Mouse (Mus musculus) forebrain, embryonic 11.5 days (tissue): ENCODE measurements at regions not wholly inside any gene's neighbourhood (a gene's known extent, or its start where the extent isn't known, plus 50 kb on each side); places are given as distances from the start of the nearest gene placed in this dataset.

ENCODE experiments used
- ATAC-seq: fragments of 200-750 bp; cut with Nextera tagmentation; replicated peaks from 2 replicates; pipeline ENCODE4 v1.8.0; 2017; ENCODE audit warnings: moderate TSS enrichment; ENCODE audit not compliant: low FRiP score
- DNase-seq: peaks from one replicate; pipeline ENCODE4 v3.0.0-alpha.2; 2017; ENCODE audit warnings: low spot score
- H3K27ac ChIP-seq: fragments of 300-500 bp; sonication (generic); 2 replicates; pipeline ENCODE4 v1.5.1; 2014; ENCODE audit warnings: low read depth, low read length
- H3K27me3 ChIP-seq: fragments of 300-500 bp; sonication (generic); 2 replicates; pipeline ENCODE4 v1.6.1; 2014; ENCODE audit warnings: mild to moderate bottlenecking, low read length, mixed read lengths; ENCODE audit not compliant: control insufficient read depth, insufficient read depth
- H3K36me3 ChIP-seq: fragments of 300-500 bp; sonication (generic); 2 replicates; pipeline ENCODE4 v1.6.1; 2014; ENCODE audit warnings: mild to moderate bottlenecking, low read length, moderate library complexity, mixed read lengths; ENCODE audit not compliant: control insufficient read depth, insufficient read depth
- H3K4me1 ChIP-seq: fragments of 300-500 bp; sonication (generic); replicated peaks from 2 replicates; pipeline ENCODE4 v1.6.1; 2014; ENCODE audit warnings: low read length, mixed read lengths; ENCODE audit not compliant: control insufficient read depth, insufficient read depth
- H3K4me2 ChIP-seq: fragments of 300-500 bp; sonication (generic); 2 replicates; pipeline ENCODE4 v1.6.1; 2014; ENCODE audit warnings: low read depth, mild to moderate bottlenecking, low read length, moderate library complexity, mixed read lengths; ENCODE audit not compliant: severe bottlenecking
- H3K4me3 ChIP-seq: fragments of 300-500 bp; sonication (generic); 2 replicates; pipeline ENCODE4 v1.5.1; 2014; ENCODE audit warnings: low read depth, low read length
- H3K9ac ChIP-seq: fragments of 300-500 bp; sonication (generic); 2 replicates; pipeline ENCODE4 v1.6.1; 2014; ENCODE audit warnings: low read length
- H3K9me3 ChIP-seq: fragments of 300-500 bp; sonication (generic); 2 replicates; pipeline ENCODE4 v1.6.1; 2016; ENCODE audit warnings: low read length, mixed read lengths; ENCODE audit not compliant: control insufficient read depth
- WGBS: fragments of 180-500 bp; shearing (Covaris S2); extraction: QIAGEN DNeasy Blood & Tissue Kit; methylation state at CpG from one replicate; pipeline ENCODE4 v1.1.7; 2014; 5-methylcytosine and 5-hydroxymethylcytosine counted together

DNA sequence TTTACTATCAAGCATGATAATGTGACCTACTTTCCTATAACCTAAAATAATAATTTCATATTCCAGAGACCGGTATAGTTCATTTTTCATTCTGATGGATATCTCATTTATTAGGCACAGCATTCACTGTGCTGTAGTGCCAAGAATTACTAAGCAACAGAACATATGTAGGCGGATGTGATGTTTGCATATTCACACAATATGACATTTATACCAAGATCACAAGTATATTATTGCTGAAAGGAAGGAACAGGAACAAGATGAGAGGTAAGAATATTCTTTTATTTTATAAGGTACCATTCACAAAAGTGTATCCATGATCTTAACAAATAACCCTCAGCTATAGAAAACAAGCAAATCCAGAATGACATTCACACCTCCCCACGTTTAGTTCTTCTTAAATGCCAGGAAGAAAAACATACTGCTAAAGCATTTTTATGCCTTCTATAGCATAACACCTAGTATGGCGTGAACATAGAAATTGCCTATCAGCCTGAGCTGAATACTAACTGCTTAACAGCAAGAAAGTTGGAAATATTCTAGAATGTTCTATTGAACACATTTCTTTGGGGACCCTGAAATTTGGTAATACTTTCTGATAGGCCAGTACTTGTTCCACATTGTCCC, 1062.8 kb upstream of the Acvr2a start:
- Histone ChIP-seq H3K27me3 (no peaks in the 10 kb centered on the region), H3K27ac (no peak overlapping the region), H3K36me3 (no peaks in the 10 kb centered on the region), H3K4me1 (no peaks in the 10 kb centered on the region), H3K9me3 (no peaks in the 10 kb centered on the region), H3K4me2 (no peak overlapping the region), H3K9ac (no peak overlapping the region), H3K4me3 (no peak overlapping the region)
- ATAC-seq (no peak), DNase-seq (no peak)
- 79% methylated on average over 4 of the region's 4 CpGs for WGBS

DNA sequence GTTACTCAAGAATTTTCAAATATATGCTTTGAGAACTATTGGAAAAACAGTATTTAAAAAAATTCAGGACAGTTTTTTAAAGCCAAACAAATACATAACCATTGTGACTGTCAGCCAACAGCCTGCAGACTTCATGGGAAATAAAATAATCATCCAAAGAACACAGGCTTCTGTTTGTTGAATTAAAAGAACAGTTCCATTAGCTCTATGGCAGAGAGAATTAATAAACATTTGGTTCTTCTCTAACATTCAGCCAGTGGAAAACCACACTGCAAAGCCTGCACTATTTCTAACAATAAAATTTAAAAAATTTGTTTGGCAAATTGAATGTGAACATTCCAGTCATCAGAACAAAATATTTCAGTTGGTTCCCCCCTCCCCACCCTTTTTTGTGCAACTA, 1058.2 kb upstream of the Acvr2a start:
- DNase-seq = no peak
- H3K27me3 ChIP-seq = no peaks in the 10 kb centered on the region
- H3K27ac ChIP-seq = no peak overlapping the region
- H3K4me3 ChIP-seq = no peak overlapping the region
- H3K36me3 ChIP-seq = no peaks in the 10 kb centered on the region
- H3K4me2 ChIP-seq = no peak overlapping the region
- no peak overlapping the region for H3K9ac ChIP-seq
- ATAC-seq = no peak
- no peaks in the 10 kb centered on the region for H3K9me3 ChIP-seq
- no peaks in the 10 kb centered on the region for H3K4me1 ChIP-seq

DNA sequence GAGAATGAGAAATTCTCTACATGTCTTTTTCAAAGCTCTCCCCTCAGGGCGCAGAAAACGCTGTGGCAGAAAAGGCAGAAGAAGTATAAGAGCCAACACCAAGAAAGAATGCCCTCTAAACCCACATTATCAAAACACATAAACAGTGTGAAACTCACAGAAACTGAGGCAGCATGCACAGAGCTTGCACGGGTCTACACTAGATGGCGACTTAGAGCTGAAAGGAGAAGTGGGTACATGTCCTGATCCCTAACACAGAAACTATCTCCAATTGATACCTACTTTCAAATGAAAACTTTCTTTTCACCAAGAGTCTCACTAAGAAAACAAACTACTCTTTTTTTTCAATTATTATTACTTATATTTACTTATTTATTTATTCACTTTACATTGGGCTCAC, 1057.7 kb upstream of the Acvr2a start:
- Histone ChIP-seq H3K27ac (no peak overlapping the region), H3K9ac (no peak overlapping the region), H3K4me3 (no peak overlapping the region), H3K36me3 (no peaks in the 10 kb centered on the region), H3K4me2 (no peak overlapping the region), H3K27me3 (no peaks in the 10 kb centered on the region), H3K4me1 (no peaks in the 10 kb centered on the region), H3K9me3 (no peaks in the 10 kb centered on the region)
- ATAC-seq = no peak
- DNase-seq = no peak
- 63% methylated on average over 4 of the region's 4 CpGs for WGBS

DNA sequence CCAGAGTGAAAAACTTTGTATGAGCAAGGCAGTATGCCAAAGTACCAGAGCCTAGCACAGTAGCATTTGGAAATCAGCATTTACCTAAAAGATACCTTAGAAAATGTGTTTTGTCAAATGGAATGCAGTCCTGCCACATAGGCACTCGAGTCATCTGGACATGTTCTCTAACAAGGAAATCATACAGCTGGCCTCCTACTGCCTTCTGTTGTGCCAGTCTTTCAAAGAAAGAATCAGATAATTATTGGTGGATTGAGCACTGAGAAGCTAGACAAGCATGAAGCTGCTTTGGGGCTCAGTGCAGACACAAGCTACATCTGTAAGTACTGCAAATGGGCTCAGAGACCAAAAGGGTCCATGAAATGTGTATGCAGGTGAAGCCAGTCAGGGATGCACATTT, 1038.1 kb upstream of the Acvr2a start:
- H3K9me3 ChIP-seq = no peaks in the 10 kb centered on the region
- H3K27me3 ChIP-seq = no peaks in the 10 kb centered on the region
- DNase-seq (no peak), ATAC-seq (no peak)
- H3K4me2 ChIP-seq = no peak overlapping the region
- H3K9ac ChIP-seq = no peak overlapping the region
- no peak overlapping the region for H3K27ac ChIP-seq
- no peak overlapping the region for H3K4me3 ChIP-seq
- 64% methylated on average over 1 of the region's 1 CpGs for WGBS
- no peaks in the 10 kb centered on the region for H3K36me3 ChIP-seq
- no peaks in the 10 kb centered on the region for H3K4me1 ChIP-seq

DNA sequence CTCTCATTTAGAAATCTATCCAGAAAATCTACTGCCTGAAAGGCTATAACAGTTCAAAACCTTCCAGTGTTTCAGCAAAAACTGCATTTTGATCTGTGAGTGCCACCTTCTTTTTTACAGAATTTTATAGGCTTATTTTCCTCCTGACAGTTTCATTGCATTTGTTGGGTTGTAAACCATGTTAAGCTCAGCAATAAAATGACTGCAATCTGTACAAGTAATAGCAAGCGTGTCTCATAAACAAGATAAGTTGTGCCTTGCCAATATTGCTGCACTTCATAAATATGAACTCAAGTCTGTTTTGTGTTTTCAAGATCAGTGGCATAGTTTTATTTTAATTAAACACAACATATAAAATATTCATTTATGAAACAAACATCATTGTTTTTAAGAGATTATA, 1036.9 kb upstream of the Acvr2a start:
- Histone ChIP-seq H3K4me3 (no peak overlapping the region), H3K27ac (no peak overlapping the region), H3K27me3 (no peaks in the 10 kb centered on the region), H3K9me3 (no peaks in the 10 kb centered on the region), H3K36me3 (no peaks in the 10 kb centered on the region), H3K9ac (no peak overlapping the region), H3K4me2 (no peak overlapping the region), H3K4me1 (no peaks in the 10 kb centered on the region)
- DNase-seq (no peak), ATAC-seq (no peak)
- 89% methylated on average over 1 of the region's 1 CpGs for WGBS

DNA sequence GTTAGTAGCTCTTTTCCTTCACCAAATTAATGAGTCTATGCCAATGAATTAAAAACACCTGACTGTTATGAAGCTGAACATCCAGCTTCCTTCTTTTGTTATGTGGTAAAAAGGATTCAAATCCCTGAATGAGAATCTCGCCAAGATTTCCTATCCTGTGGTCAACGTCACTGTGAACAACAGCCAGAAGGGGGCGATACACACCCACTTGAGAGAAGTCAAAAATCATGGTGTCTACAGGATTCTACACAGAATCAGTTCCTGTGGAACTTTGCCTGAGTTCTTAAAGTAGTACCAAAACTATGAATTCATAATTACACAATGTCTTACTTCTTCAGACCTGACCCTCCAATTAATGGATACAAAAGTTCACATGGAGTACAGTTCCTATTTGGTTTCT, 1028.1 kb upstream of the Acvr2a start:
- peak; percentile 66 for DNase-seq
- peak; percentile 71 for ATAC-seq
- 10% methylated on average over 3 of the region's 3 CpGs for WGBS
- H3K27me3 ChIP-seq = no peaks in the 10 kb centered on the region
- no peaks in the 10 kb centered on the region for H3K9me3 ChIP-seq
- H3K4me2 ChIP-seq = no peak overlapping the region
- no peak overlapping the region for H3K9ac ChIP-seq
- no peak overlapping the region for H3K27ac ChIP-seq
- H3K36me3 ChIP-seq = no peaks in the 10 kb centered on the region
- H3K4me3 ChIP-seq = no peak overlapping the region
- H3K4me1 ChIP-seq = no peaks in the 10 kb centered on the region

DNA sequence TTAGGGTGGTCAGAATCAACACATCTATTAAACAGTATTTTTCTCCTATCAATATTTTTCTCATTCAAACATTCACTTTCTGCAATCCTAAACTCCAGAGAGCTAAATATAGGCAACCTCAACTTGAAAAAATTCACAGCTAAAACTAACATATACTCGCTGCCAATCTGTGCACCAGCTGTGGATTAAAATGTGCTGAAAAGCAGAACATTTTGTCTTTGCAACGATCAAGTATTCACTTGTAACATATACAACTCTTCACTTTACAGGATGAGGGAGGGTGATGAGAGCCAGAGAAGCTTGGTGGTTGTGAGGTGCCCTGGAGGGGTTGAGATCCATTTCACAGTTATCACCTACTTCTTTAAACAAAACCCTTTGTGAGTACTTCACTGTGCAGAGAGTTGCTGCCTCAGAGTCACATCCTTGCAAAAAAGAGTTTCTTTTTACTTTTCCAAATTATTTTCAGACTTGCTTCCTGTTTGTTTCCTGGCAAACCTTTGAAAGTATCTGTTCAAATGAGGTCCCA, 991.1 kb upstream of the Acvr2a start:
- WGBS = 83% methylated on average over 2 of the region's 2 CpGs
- no peak overlapping the region for H3K9ac ChIP-seq

DNA sequence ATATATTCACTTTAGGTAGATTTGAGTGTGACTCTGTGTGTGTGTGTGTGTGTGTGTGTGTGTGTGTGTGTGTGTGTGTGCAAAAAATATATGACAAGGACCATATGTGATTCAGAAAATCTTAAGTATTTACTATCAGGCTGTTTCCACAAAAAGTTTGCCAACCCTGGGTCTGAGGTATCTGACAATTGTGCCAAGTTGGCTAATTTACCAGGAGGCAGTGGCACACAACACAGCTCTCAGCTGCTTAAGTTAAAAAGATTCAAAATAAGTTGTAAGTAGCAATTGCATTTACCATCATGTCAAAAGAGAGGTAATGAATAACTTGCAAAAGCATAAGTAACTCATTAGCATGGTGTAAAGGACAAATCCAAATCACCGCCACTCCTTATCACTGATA, 981.4 kb upstream of the Acvr2a start:
- H3K27me3 ChIP-seq = no peaks in the 10 kb centered on the region; the same call in 1 of the 2 replicates
- DNase-seq = no peak
- H3K9ac ChIP-seq = no peak overlapping the region
- H3K27ac ChIP-seq = no peak overlapping the region
- no peak for ATAC-seq
- H3K4me3 ChIP-seq = no peak overlapping the region
- H3K4me1 ChIP-seq = no peaks in the 10 kb centered on the region
- H3K9me3 ChIP-seq = no peaks in the 10 kb centered on the region
- 89% methylated on average over 1 of the region's 1 CpGs for WGBS
- H3K4me2 ChIP-seq = no peak overlapping the region
- H3K36me3 ChIP-seq = no peaks in the 10 kb centered on the region

More for the DNA sequence above, 991.1 kb upstream of the Acvr2a start:
- H3K36me3 ChIP-seq = no peaks in the 10 kb centered on the region
- H3K27me3 ChIP-seq = no peaks in the 10 kb centered on the region
- ATAC-seq (no peak), DNase-seq (no peak)
- H3K27ac ChIP-seq = no peak overlapping the region
- no peaks in the 10 kb centered on the region for H3K9me3 ChIP-seq
- no peak overlapping the region for H3K4me3 ChIP-seq
- no peak overlapping the region for H3K4me2 ChIP-seq
- no peaks in the 10 kb centered on the region for H3K4me1 ChIP-seq

DNA sequence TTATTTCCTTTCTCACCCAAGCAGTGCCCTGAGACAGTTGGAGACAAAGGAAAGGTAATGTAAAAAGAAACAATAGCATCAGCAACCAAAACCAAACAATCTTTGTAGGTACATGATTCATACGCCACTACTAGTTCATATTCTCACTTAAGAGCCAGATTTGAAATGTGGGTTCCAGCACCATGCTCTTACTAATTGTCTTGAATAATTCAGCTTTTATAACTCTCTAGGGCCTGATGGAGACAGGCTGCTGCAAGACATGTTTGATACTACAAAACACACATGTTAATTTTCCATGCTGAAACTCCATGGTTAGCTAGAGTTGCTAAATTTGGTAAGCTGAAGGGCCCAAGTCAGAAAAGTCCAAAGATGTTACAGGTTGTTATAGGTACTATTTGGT, 980.4 kb upstream of the Acvr2a start:
- Histone ChIP-seq H3K27me3 (no peaks in the 10 kb centered on the region; the same call in 1 of the 2 replicates), H3K9ac (no peak overlapping the region), H3K4me2 (no peak overlapping the region), H3K9me3 (no peaks in the 10 kb centered on the region), H3K27ac (no peak overlapping the region), H3K4me1 (no peaks in the 10 kb centered on the region), H3K4me3 (no peak overlapping the region), H3K36me3 (no peaks in the 10 kb centered on the region)
- no peak for ATAC-seq
- DNase-seq = no peak
- WGBS = 77% methylated on average over 1 of the region's 1 CpGs
